Mouse (Mus musculus): ENCODE measurements around the gene Gm20388. TPM values are rescaled to one million over a fixed set of nuclear protein-coding genes. Genes with fewer than 3 reads are reported as not detected.
A peak's percentile ranks its signal among the peaks of the same experiment; 100 is the strongest.

The Gm20388 gene
- total RNA-seq, 1 experiment = 27.0 TPM

- H3K4me3 ChIP-seq (ENCODE audit: insufficient read depth in 1 of 2, low read depth in 1 of 2, low read length in 2 of 2, poor library complexity in 1 of 2, severe bottlenecking in 1 of 2) = peak overlapping the region; percentile 57 to 68; a peak in 2 of 4 replicates
Observed at GRCm38 (mm10) chr8:123891271-123891670, 3980.6 kb downstream of the Gm20388 start.

GRCm38 (mm10) chr8:123891883-123892585, 3981.4 kb downstream of the Gm20388 start:
- no peaks in the 10 kb centered on the region for H3K9me3 ChIP-seq (ENCODE audit: control insufficient read depth, insufficient read depth, low read depth, low read length)
- H3K27ac ChIP-seq (ENCODE audit: insufficient read depth, low read depth, low read length, poor library complexity, severe bottlenecking) = peak overlapping the region; percentile 19; the same call in 1 of the 2 replicates
- peak overlapping the region; percentile 57 to 68; a peak in 3 of 4 replicates for H3K4me3 ChIP-seq (ENCODE audit: insufficient read depth in 1 of 2, low read depth in 1 of 2, low read length in 2 of 2, poor library complexity in 1 of 2, severe bottlenecking in 1 of 2)
- in situ Hi-C loops (cut with MboI; ENCODE audit: low sequenced_read_pairs in 2 of 2, unreplicated experiment in 2 of 2) = no loop called here
- no peak for DNase-seq (ENCODE audit: low read depth, low spot score)
- H3K4me1 ChIP-seq (ENCODE audit: control insufficient read depth in 2 of 2, insufficient read depth in 2 of 2, low read length in 2 of 2, poor library complexity in 1 of 2) = peaks cover 3 to 12% of the 10 kb centered on the region in 2 experiments; a peak in 3 of 4 replicates
- no peaks in the 10 kb centered on the region for H3K36me3 ChIP-seq (ENCODE audit: control insufficient read depth, insufficient read depth, low read length, poor library complexity, severe bottlenecking)
- H3K9ac ChIP-seq (ENCODE audit: insufficient read depth, low read depth, low read length, poor library complexity, severe bottlenecking) = peak overlapping the region; percentile 46; the same call in 1 of the 2 replicates
- TF ChIP-seq ZC3H11A (IDR thresholded peaks at IDR 0.05; ENCODE audit: borderline replicate concordance, low read depth, low read length) (no peak), HCFC1 (IDR thresholded peaks at IDR 0.05; ENCODE audit: borderline replicate concordance, insufficient read depth, low read length) (no peak), CHD2 (IDR thresholded peaks at IDR 0.05; ENCODE audit: low read depth, low read length) (no peak), ZNF384 (IDR thresholded peaks at IDR 0.05; ENCODE audit: low read depth, low read length) (no peak), MAFK (IDR thresholded peaks at IDR 0.05; ENCODE audit: insufficient read depth, low read depth, low read length) (no peak)

More at GRCm38 (mm10) chr8:123891271-123891670, 3980.6 kb downstream of the Gm20388 start:
- Histone ChIP-seq H3K36me3 (ENCODE audit: control insufficient read depth, insufficient read depth, low read length, poor library complexity, severe bottlenecking) (no peaks in the 10 kb centered on the region), H3K4me1 (ENCODE audit: control insufficient read depth in 2 of 2, insufficient read depth in 2 of 2, low read length in 2 of 2, poor library complexity in 1 of 2) (peaks cover 3 to 12% of the 10 kb centered on the region in 2 experiments; a peak in 3 of 4 replicates), H3K9me3 (ENCODE audit: control insufficient read depth, insufficient read depth, low read depth, low read length) (no peaks in the 10 kb centered on the region), H3K27ac (ENCODE audit: insufficient read depth, low read depth, low read length, poor library complexity, severe bottlenecking) (no peak overlapping the region), H3K9ac (ENCODE audit: insufficient read depth, low read depth, low read length, poor library complexity, severe bottlenecking) (no peak overlapping the region)
- DNase-seq (ENCODE audit: low read depth, low spot score) = peak; percentile 21
- TF ChIP-seq ZNF384 (IDR thresholded peaks at IDR 0.05; ENCODE audit: low read depth, low read length) = no peak
- TF ChIP-seq HCFC1 (IDR thresholded peaks at IDR 0.05; ENCODE audit: borderline replicate concordance, insufficient read depth, low read length) = no peak
- no peak for TF ChIP-seq CHD2 (IDR thresholded peaks at IDR 0.05; ENCODE audit: low read depth, low read length)
- TF ChIP-seq MAFK (IDR thresholded peaks at IDR 0.05; ENCODE audit: insufficient read depth, low read depth, low read length) = no peak
- TF ChIP-seq ZC3H11A (IDR thresholded peaks at IDR 0.05; ENCODE audit: borderline replicate concordance, low read depth, low read length) = no peak
- in situ Hi-C loops (cut with MboI; ENCODE audit: low sequenced_read_pairs in 2 of 2, unreplicated experiment in 2 of 2) = no loop called here

GRCm38 (mm10) chr8:123892586-123893155, 3982.0 kb downstream of the Gm20388 start:
- H3K9me3 ChIP-seq (ENCODE audit: control insufficient read depth, insufficient read depth, low read depth, low read length) = no peaks in the 10 kb centered on the region
- in situ Hi-C loops (cut with MboI; ENCODE audit: low sequenced_read_pairs in 2 of 2, unreplicated experiment in 2 of 2) = no loop called here
- no peaks in the 10 kb centered on the region for H3K36me3 ChIP-seq (ENCODE audit: control insufficient read depth, insufficient read depth, low read length, poor library complexity, severe bottlenecking)
- H3K4me1 ChIP-seq (ENCODE audit: control insufficient read depth in 2 of 2, insufficient read depth in 2 of 2, low read length in 2 of 2, poor library complexity in 1 of 2) = peaks cover 3 to 12% of the 10 kb centered on the region in 2 experiments; a peak in 3 of 4 replicates
- peak overlapping the region; percentile 57 to 68; a peak in 2 of 4 replicates for H3K4me3 ChIP-seq (ENCODE audit: insufficient read depth in 1 of 2, low read depth in 1 of 2, low read length in 2 of 2, poor library complexity in 1 of 2, severe bottlenecking in 1 of 2)
- H3K9ac ChIP-seq (ENCODE audit: insufficient read depth, low read depth, low read length, poor library complexity, severe bottlenecking) = no peak overlapping the region
- no peak for DNase-seq (ENCODE audit: low read depth, low spot score)
- H3K27ac ChIP-seq (ENCODE audit: insufficient read depth, low read depth, low read length, poor library complexity, severe bottlenecking) = no peak overlapping the region
- TF ChIP-seq ZC3H11A (IDR thresholded peaks at IDR 0.05; ENCODE audit: borderline replicate concordance, low read depth, low read length) (no peak), CHD2 (IDR thresholded peaks at IDR 0.05; ENCODE audit: low read depth, low read length) (no peak), HCFC1 (IDR thresholded peaks at IDR 0.05; ENCODE audit: borderline replicate concordance, insufficient read depth, low read length) (no peak), MAFK (IDR thresholded peaks at IDR 0.05; ENCODE audit: insufficient read depth, low read depth, low read length) (no peak), ZNF384 (IDR thresholded peaks at IDR 0.05; ENCODE audit: low read depth, low read length) (no peak)

GRCm38 (mm10) chr8:123893413-123893812, 3982.8 kb downstream of the Gm20388 start:
- H3K9ac ChIP-seq (ENCODE audit: insufficient read depth, low read depth, low read length, poor library complexity, severe bottlenecking) = no peak overlapping the region
- in situ Hi-C loops (cut with MboI; ENCODE audit: low sequenced_read_pairs in 2 of 2, unreplicated experiment in 2 of 2) = no loop called here
- no peak overlapping the region for H3K4me3 ChIP-seq (ENCODE audit: insufficient read depth in 1 of 2, low read depth in 1 of 2, low read length in 2 of 2, poor library complexity in 1 of 2, severe bottlenecking in 1 of 2)
- no peaks in the 10 kb centered on the region for H3K9me3 ChIP-seq (ENCODE audit: control insufficient read depth, insufficient read depth, low read depth, low read length)
- H3K36me3 ChIP-seq (ENCODE audit: control insufficient read depth, insufficient read depth, low read length, poor library complexity, severe bottlenecking) = no peaks in the 10 kb centered on the region
- TF ChIP-seq CHD2 (IDR thresholded peaks at IDR 0.05; ENCODE audit: low read depth, low read length) (no peak), HCFC1 (IDR thresholded peaks at IDR 0.05; ENCODE audit: borderline replicate concordance, insufficient read depth, low read length) (no peak), MAFK (IDR thresholded peaks at IDR 0.05; ENCODE audit: insufficient read depth, low read depth, low read length) (no peak), ZC3H11A (IDR thresholded peaks at IDR 0.05; ENCODE audit: borderline replicate concordance, low read depth, low read length) (no peak), ZNF384 (IDR thresholded peaks at IDR 0.05; ENCODE audit: low read depth, low read length) (no peak)
- H3K27ac ChIP-seq (ENCODE audit: insufficient read depth, low read depth, low read length, poor library complexity, severe bottlenecking) = no peak overlapping the region
- H3K4me1 ChIP-seq (ENCODE audit: control insufficient read depth in 2 of 2, insufficient read depth in 2 of 2, low read length in 2 of 2, poor library complexity in 1 of 2) = peaks cover 3 to 12% of the 10 kb centered on the region in 2 experiments; a peak in 3 of 4 replicates
- no peak for DNase-seq (ENCODE audit: low read depth, low spot score)
